Mouse (Mus musculus) erythroblast, embryonic 14.5 days (primary cell): Measurements from ENCODE around the gene Tmem145. TPM values are rescaled to one million over a fixed set of nuclear protein-coding genes. Genes with fewer than 3 reads are reported as not detected.
A peak's percentile ranks its signal among the peaks of the same experiment; 100 is the strongest.
"Not testable (repeated sequence)": the region's sequence is repeated elsewhere in the genome, so short reads cannot be mapped to it uniquely, and the experiment has no call there.

Experiments
- H3K27me3 ChIP-seq: 2 replicates; pipeline ENCODE4 v1.6.1; 2012; ENCODE audit warnings: inconsistent platforms; ENCODE audit not compliant: control insufficient read depth
- H3K36me3 ChIP-seq: 2 replicates; pipeline ENCODE4 v1.6.1; 2012; ENCODE audit warnings: mild to moderate bottlenecking, inconsistent platforms; ENCODE audit not compliant: control insufficient read depth
- H3K4me1 ChIP-seq: 2 replicates; pipeline ENCODE4 v1.6.1; 2012; ENCODE audit warnings: inconsistent platforms; ENCODE audit not compliant: control insufficient read depth
- H3K4me3 ChIP-seq: replicated peaks from 2 replicates; pipeline ENCODE3; 2012; ENCODE audit warnings: moderate library complexity, mild to moderate bottlenecking, inconsistent platforms
- H3K9me3 ChIP-seq: 2 replicates; pipeline ENCODE4 v1.6.1; 2012; ENCODE audit warnings: low read length, inconsistent platforms, mixed read lengths; ENCODE audit not compliant: control insufficient read depth
- GATA1 ChIP-seq: IDR thresholded peaks from 2 replicates; pipeline ENCODE4 v1.6.1; 2012; ENCODE audit warnings: low read length, inconsistent platforms, mixed read lengths
- TAL1 ChIP-seq: IDR thresholded peaks from 3 replicates; pipeline ENCODE4 v1.6.1; 2012; ENCODE audit warnings: low read length, inconsistent platforms, mixed read lengths
- polyA plus RNA-seq: library from polyadenylated mRNA; stranded (reverse); fragments of >175 nt; gene quantifications from 2 replicates; pipeline ENCODE4 v1.2.3, GENCODE M21; 2012

The Tmem145 gene
- not detected in 2 replicates for polyA plus RNA-seq

GRCm38 (mm10) chr7:25305956-25306613 is at the start of gene Tmem145:
Tmem145 (plus strand) TSS chr7:25306106.
- no peaks in the 10 kb centered on the region for H3K36me3 ChIP-seq
- H3K4me1 ChIP-seq: peaks cover 9% of the 10 kb centered on the region
- H3K4me3 ChIP-seq: peak within 1 kb of the TSS; percentile 19
- no peaks in the 10 kb centered on the region for H3K9me3 ChIP-seq
- peaks cover 79% of the 10 kb centered on the region for H3K27me3 ChIP-seq
- no peak for TF ChIP-seq TAL1
- no peak for TF ChIP-seq GATA1

- no peak for TF ChIP-seq GATA1
- TF ChIP-seq TAL1: no peak
Observed at GRCm38 (mm10) chr7:25261896-25262295, 44.0 kb upstream of the Tmem145 start.

GRCm38 (mm10) chr7:25263968-25264870 is 41.7 kb upstream of the Tmem145 start:
- H3K4me1 ChIP-seq: peaks cover 33% of the 10 kb centered on the region
- no peak for TF ChIP-seq GATA1
- no peak for TF ChIP-seq TAL1
- no peaks in the 10 kb centered on the region for H3K36me3 ChIP-seq
- peaks cover 12% of the 10 kb centered on the region for H3K9me3 ChIP-seq
- no peak overlapping the region for H3K4me3 ChIP-seq
- H3K27me3 ChIP-seq: no peaks in the 10 kb centered on the region

More at GRCm38 (mm10) chr7:25261896-25262295, 44.0 kb upstream of the Tmem145 start:
- Histone ChIP-seq H3K4me3 (no peak overlapping the region), H3K27me3 (no peaks in the 10 kb centered on the region; the same call in 1 of the 2 replicates), H3K36me3 (no peaks in the 10 kb centered on the region), H3K9me3 (peaks cover 15% of the 10 kb centered on the region), H3K4me1 (peaks cover 19% of the 10 kb centered on the region)

GRCm38 (mm10) chr7:25265743-25266142 is 40.2 kb upstream of the Tmem145 start:
- not testable (repeated sequence) for H3K27me3 ChIP-seq, H3K4me3 ChIP-seq, H3K9me3 ChIP-seq
- H3K36me3 ChIP-seq: peaks cover 13% of the 10 kb centered on the region
- H3K4me1 ChIP-seq: peaks cover 48% of the 10 kb centered on the region

- H3K4me1 ChIP-seq: peaks cover 54% of the 10 kb centered on the region
- H3K27me3 ChIP-seq: no peaks in the 10 kb centered on the region
- no peaks in the 10 kb centered on the region for H3K9me3 ChIP-seq
Observed at GRCm38 (mm10) chr7:25266180-25266962, 39.5 kb upstream of the Tmem145 start.

GRCm38 (mm10) chr7:25267301-25267750 is 38.6 kb upstream of the Tmem145 start, which contains the start of gene Cic:
Cic (plus strand) TSS chr7:25267704.
- peaks cover 29% of the 10 kb centered on the region for H3K36me3 ChIP-seq
- peaks cover 64% of the 10 kb centered on the region for H3K4me1 ChIP-seq
- no peaks in the 10 kb centered on the region for H3K9me3 ChIP-seq
- H3K27me3 ChIP-seq: no peaks in the 10 kb centered on the region
- H3K4me3 ChIP-seq: peak within 1 kb of the TSS; percentile 88
- TF ChIP-seq GATA1 (no peak), TAL1 (no peak)

More at GRCm38 (mm10) chr7:25266180-25266962, 39.5 kb upstream of the Tmem145 start:
- no peak for TF ChIP-seq TAL1
- TF ChIP-seq GATA1: no peak
- peaks cover 19% of the 10 kb centered on the region for H3K36me3 ChIP-seq
- peak overlapping the region; percentile 88 for H3K4me3 ChIP-seq

- no peak for TF ChIP-seq TAL1
- TF ChIP-seq GATA1: no peak
- peaks cover 34% of the 10 kb centered on the region for H3K36me3 ChIP-seq
- H3K27me3 ChIP-seq: no peaks in the 10 kb centered on the region
- peak overlapping the region; percentile 88 for H3K4me3 ChIP-seq
- H3K4me1 ChIP-seq: peaks cover 70% of the 10 kb centered on the region
- no peaks in the 10 kb centered on the region for H3K9me3 ChIP-seq
Observed at GRCm38 (mm10) chr7:25267751-25268463, 38.0 kb upstream of the Tmem145 start.

GRCm38 (mm10) chr7:25268588-25268987 is 37.3 kb upstream of the Tmem145 start:
- Histone ChIP-seq H3K36me3 (peaks cover 41% of the 10 kb centered on the region), H3K9me3 (no peaks in the 10 kb centered on the region), H3K4me1 (peaks cover 76% of the 10 kb centered on the region), H3K27me3 (no peaks in the 10 kb centered on the region), H3K4me3 (peak overlapping the region; percentile 88)
- TF ChIP-seq TAL1 (no peak), GATA1 (no peak)
